Mouse (Mus musculus) intestine, embryonic 16.5 days (tissue): Measurements from ENCODE around the gene Psmd9. TPM values are rescaled to one million over a fixed set of nuclear protein-coding genes. Genes with fewer than 3 reads are reported as not detected.

ENCODE experiments used
- ATAC-seq: fragments of 200-750 bp; cut with Nextera tagmentation; 2 replicates; pipeline ENCODE4 v1.8.0; 2017; ENCODE audit warnings: moderate TSS enrichment, moderate library complexity
- H3K27ac ChIP-seq: fragments of 300-500 bp; sonication (generic); 2 replicates; pipeline ENCODE4 v1.5.1; 2014; ENCODE audit warnings: mild to moderate bottlenecking, low read length
- H3K27me3 ChIP-seq: fragments of 300-500 bp; sonication (generic); replicated peaks from 2 replicates; pipeline ENCODE4 v1.6.1; 2014; ENCODE audit warnings: low read length, control low read depth, mixed read lengths; ENCODE audit not compliant: control insufficient read depth, insufficient read depth
- H3K36me3 ChIP-seq: fragments of 300-500 bp; sonication (generic); 2 replicates; pipeline ENCODE4 v1.6.1; 2014; ENCODE audit warnings: low read length, control low read depth; ENCODE audit not compliant: control insufficient read depth, insufficient read depth
- H3K4me1 ChIP-seq: fragments of 300-500 bp; sonication (generic); 2 replicates; pipeline ENCODE4 v1.6.1; 2014; ENCODE audit warnings: low read length, control low read depth, mixed read lengths; ENCODE audit not compliant: control insufficient read depth, insufficient read depth
- H3K4me2 ChIP-seq: fragments of 300-500 bp; sonication (generic); 2 replicates; pipeline ENCODE4 v1.6.1; 2014; ENCODE audit warnings: low read depth, low read length, control low read depth
- H3K4me3 ChIP-seq: fragments of 300-500 bp; sonication (generic); 2 replicates; pipeline ENCODE4 v1.5.1; 2014; ENCODE audit warnings: mild to moderate bottlenecking, low read length
- H3K9ac ChIP-seq: fragments of 300-500 bp; sonication (generic); 2 replicates; pipeline ENCODE4 v1.6.1; 2014; ENCODE audit warnings: low read depth, low read length
- H3K9me3 ChIP-seq: fragments of 300-500 bp; sonication (generic); 2 replicates; pipeline ENCODE4 v1.6.1; 2016; ENCODE audit warnings: low read length, control low read depth; ENCODE audit not compliant: control insufficient read depth
- WGBS: fragments of 180-500 bp; shearing (Covaris S2); extraction: QIAGEN DNeasy Blood & Tissue Kit; methylation state at CpG from one replicate; pipeline ENCODE4 v1.1.7; 2014; 5-methylcytosine and 5-hydroxymethylcytosine counted together
- polyA plus RNA-seq: library from polyadenylated mRNA; unstranded; fragments of >200 nt; fragmentation: Nextera tagmentation; extraction: Ambion mirVana; gene quantifications from 2 replicates; pipeline ENCODE4 v1.2.1, GENCODE M21; 2015

Gene Psmd9
- polyA plus RNA-seq, 1 experiment from 2014 or later, result 66.3 TPM

- no peak for ATAC-seq
- H3K9ac ChIP-seq, result no peak overlapping the region
- H3K4me1 ChIP-seq, result no peaks in the 10 kb centered on the region
- 76% methylated on average over 9 of the region's 9 CpGs for WGBS
- no peaks in the 10 kb centered on the region for H3K36me3 ChIP-seq
- no peak overlapping the region for H3K27ac ChIP-seq
- no peaks in the 10 kb centered on the region for H3K27me3 ChIP-seq
- no peaks in the 10 kb centered on the region for H3K9me3 ChIP-seq
- H3K4me2 ChIP-seq, result no peak overlapping the region
- H3K4me3 ChIP-seq, result no peak overlapping the region
These were observed 107.6 kb downstream of the Psmd9 start for GRCm38 (mm10) chr5:123276636-123277341.

- no peaks in the 10 kb centered on the region for H3K27me3 ChIP-seq
- no peak overlapping the region for H3K4me2 ChIP-seq
- H3K4me1 ChIP-seq, result no peaks in the 10 kb centered on the region
- H3K9ac ChIP-seq, result no peak overlapping the region
- H3K27ac ChIP-seq, result no peak overlapping the region
- ATAC-seq, result no peak
- no peaks in the 10 kb centered on the region for H3K36me3 ChIP-seq
- H3K4me3 ChIP-seq, result no peak overlapping the region
- 54% methylated on average over 7 of the region's 7 CpGs for WGBS
- H3K9me3 ChIP-seq, result no peaks in the 10 kb centered on the region
These were observed 108.1 kb downstream of the Psmd9 start for GRCm38 (mm10) chr5:123277342-123277701.

DNA sequence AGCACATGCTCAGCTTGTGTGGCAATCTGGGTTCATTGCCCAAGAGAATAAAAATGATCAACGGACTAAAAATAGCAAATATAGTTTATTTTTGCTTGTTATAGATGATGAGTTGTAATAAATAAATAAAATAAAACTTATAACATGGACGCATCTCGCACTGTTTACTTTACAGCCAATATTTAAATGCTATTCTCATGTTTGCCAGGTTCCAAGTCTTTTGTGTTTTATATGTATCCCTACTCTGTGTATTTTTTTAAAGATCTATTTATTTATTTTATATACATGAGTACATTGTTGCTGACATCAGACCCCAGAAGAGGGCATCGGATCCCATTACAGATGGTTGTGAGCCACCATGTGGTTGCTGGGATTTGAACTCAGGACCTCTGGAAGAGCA lies 108.5 kb downstream of the Psmd9 start:
- no peak for ATAC-seq
- Histone ChIP-seq H3K9me3 (no peaks in the 10 kb centered on the region), H3K4me1 (no peaks in the 10 kb centered on the region), H3K27me3 (no peaks in the 10 kb centered on the region), H3K9ac (no peak overlapping the region), H3K36me3 (no peaks in the 10 kb centered on the region), H3K27ac (no peak overlapping the region), H3K4me3 (no peak overlapping the region), H3K4me2 (no peak overlapping the region)
- 82% methylated on average over 4 of the region's 4 CpGs for WGBS

GRCm38 (mm10) chr5:123279248-123279647 lies 110.0 kb downstream of the Psmd9 start:
- Histone ChIP-seq H3K36me3 (no peaks in the 10 kb centered on the region), H3K4me1 (no peaks in the 10 kb centered on the region), H3K27me3 (no peaks in the 10 kb centered on the region), H3K9ac (no peak overlapping the region), H3K9me3 (no peaks in the 10 kb centered on the region), H3K27ac (no peak overlapping the region), H3K4me2 (no peak overlapping the region), H3K4me3 (no peak overlapping the region)
- ATAC-seq, result no peak
- WGBS, result 88% methylated on average over 4 of the region's 4 CpGs

DNA sequence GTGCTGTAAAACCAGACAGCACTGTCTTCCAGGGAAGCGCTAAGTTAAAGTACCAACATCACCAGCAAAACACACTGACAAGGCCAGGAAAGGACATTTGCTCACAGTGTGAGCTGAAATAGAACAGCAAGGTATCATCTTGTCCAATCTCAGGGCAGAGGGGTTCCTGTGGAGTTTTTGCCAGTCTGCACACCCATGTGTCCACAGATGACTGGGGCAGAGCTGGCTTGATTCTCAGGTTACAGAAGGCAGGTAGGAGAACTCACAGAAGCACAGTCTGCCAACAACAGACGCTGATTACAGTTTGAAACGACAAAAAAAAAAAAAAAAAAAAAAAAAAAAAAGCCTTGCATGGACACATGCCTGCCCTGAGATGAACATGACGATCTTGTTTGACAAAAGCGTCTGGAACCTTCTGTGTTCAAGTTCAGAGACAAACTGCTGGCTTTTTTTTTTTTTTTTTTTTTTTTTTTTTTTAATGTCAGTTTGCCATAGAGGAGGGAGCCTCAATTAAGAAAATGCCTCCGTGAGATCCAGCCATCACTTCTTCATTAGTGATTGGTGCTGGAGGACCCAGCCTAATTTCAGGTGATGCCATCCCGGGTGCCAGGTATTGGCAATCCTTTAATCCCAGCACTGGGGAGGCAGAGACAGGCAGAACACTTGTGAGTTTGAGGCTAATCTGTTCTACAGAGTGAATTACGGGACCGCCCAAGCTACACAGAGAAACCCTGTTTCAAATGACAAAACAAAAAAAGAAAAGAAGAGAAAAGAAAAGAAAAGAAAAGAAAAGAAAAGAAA lies 112.3 kb downstream of the Psmd9 start:
- Histone ChIP-seq H3K9me3 (no peaks in the 10 kb centered on the region), H3K4me1 (no peaks in the 10 kb centered on the region), H3K4me3 (no peak overlapping the region), H3K4me2 (no peak overlapping the region), H3K9ac (no peak overlapping the region), H3K36me3 (no peaks in the 10 kb centered on the region), H3K27me3 (no peaks in the 10 kb centered on the region), H3K27ac (no peak overlapping the region)
- 70% methylated on average over 9 of the region's 9 CpGs for WGBS
- no peak for ATAC-seq

GRCm38 (mm10) chr5:123285174-123285573 lies 116.0 kb downstream of the Psmd9 start:
- no peak overlapping the region for H3K4me3 ChIP-seq

DNA sequence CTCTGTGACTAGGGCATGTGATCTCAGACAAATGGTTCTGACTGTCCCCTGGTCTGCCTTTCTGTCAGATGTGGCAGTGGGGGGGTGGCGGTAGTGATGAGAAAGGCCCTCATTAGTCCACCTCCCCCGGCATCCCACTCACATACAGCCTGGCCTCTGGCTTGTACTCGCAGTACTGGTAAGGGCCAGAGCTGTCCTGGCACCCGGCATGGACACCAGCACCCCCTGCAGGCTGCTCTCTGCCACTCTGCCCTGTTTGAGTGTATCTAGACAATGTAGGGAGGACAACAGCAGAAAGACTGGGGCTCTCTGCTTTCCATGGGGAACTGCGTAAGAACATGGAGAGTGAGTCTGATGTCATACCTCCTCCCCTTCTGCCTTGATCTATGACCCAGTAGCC lies 118.9 kb downstream of the Psmd9 start:
- Histone ChIP-seq H3K4me3 (no peak overlapping the region), H3K9ac (no peak overlapping the region), H3K9me3 (no peaks in the 10 kb centered on the region), H3K4me1 (no peaks in the 10 kb centered on the region), H3K27ac (no peak overlapping the region), H3K36me3 (no peaks in the 10 kb centered on the region), H3K4me2 (no peak overlapping the region), H3K27me3 (no peaks in the 10 kb centered on the region)
- 84% methylated on average over 5 of the region's 5 CpGs for WGBS
- ATAC-seq, result no peak

More at GRCm38 (mm10) chr5:123285174-123285573, 116.0 kb downstream of the Psmd9 start:
- WGBS, result 39% methylated on average over 8 of the region's 8 CpGs
- Histone ChIP-seq H3K27me3 (no peaks in the 10 kb centered on the region), H3K9ac (no peak overlapping the region), H3K36me3 (no peaks in the 10 kb centered on the region), H3K27ac (no peak overlapping the region), H3K4me1 (no peaks in the 10 kb centered on the region), H3K4me2 (no peak overlapping the region), H3K9me3 (no peaks in the 10 kb centered on the region)
- no peak for ATAC-seq

- Histone ChIP-seq H3K27me3 (no peaks in the 10 kb centered on the region), H3K4me2 (no peak overlapping the region), H3K27ac (no peak overlapping the region), H3K4me3 (no peak overlapping the region), H3K9ac (no peak overlapping the region), H3K9me3 (no peaks in the 10 kb centered on the region), H3K4me1 (no peaks in the 10 kb centered on the region), H3K36me3 (no peaks in the 10 kb centered on the region)
- 77% methylated on average over 9 of the region's 9 CpGs for whole genome bisulfite sequencing
- no peak for ATAC-seq
These were observed 125.4 kb downstream of the Psmd9 start for GRCm38 (mm10) chr5:123294653-123295052.

DNA sequence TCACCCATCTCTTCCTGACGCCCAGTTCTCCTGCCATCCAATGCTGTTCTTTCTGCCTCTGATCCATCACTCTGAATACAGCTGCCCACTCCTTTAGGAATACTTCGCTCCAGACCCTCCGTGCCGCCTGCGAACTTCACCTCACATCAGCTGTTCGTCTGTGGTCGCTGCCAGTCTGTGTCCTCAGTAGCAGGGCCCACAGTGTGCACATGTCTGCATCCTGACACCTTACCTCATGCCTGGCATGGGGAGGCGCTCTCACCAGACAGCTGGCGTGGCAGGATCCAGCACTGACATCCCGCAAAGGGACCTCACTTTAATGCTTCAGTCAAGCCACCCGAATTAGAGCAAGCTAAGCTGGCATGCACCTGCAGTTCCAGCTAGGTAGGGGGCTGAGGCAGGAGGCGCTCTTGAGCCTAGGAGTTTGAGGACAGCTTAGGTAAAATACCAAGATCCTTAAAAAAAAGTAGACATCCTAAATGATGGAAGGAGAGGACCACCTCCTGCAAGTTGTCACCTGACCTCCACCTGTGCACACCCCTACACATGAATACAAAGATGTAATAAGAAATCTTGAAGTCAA lies 127.1 kb downstream of the Psmd9 start:
- Histone ChIP-seq H3K4me1 (no peaks in the 10 kb centered on the region), H3K27me3 (no peaks in the 10 kb centered on the region), H3K4me2 (no peak overlapping the region), H3K4me3 (no peak overlapping the region), H3K36me3 (no peaks in the 10 kb centered on the region), H3K9ac (no peak overlapping the region), H3K9me3 (no peaks in the 10 kb centered on the region), H3K27ac (no peak overlapping the region)
- ATAC-seq, result no peak
- WGBS, result 69% methylated on average over 12 of the region's 12 CpGs
